In genomic region chr15:98776280-98777004, GRCm38 (mm10) we compare ENCODE assay signal across 8 mouse cellular contexts. TPM values are rescaled to one million over a fixed set of nuclear protein-coding genes. Genes with fewer than 3 reads are reported as not detected.
DNase-seq lines count a peak whose midpoint lies in the region; ATAC-seq and TF ChIP-seq lines count a peak whose summit lies in the region.
"Had no signal": no experiment of that assay in that cellular context is flagged by ENCODE, and none has a peak within 500 bp of the region (broad histone marks: within the 10 kb centered on the region; RNA-seq: fewer than 3 reads in every experiment).

No protein-coding gene starts in this region.

- no peak overlapping the region for H3K9ac ChIP-seq in forebrain, postnatal 0 days
- H3K9ac ChIP-seq in midbrain, embryonic 14.5 days (replicated peaks; ENCODE audit: low read length): peak overlapping the region; percentile 26; the same call in 1 of the 2 replicates

- WGBS in forebrain, postnatal 0 days: 2% methylated on average over 62 of the region's 62 CpGs
- WGBS in midbrain, embryonic 14.5 days: under 1% methylated on average over 62 of the region's 62 CpGs

- H3K4me1 ChIP-seq in forebrain, postnatal 0 days (ENCODE audit: insufficient read depth): no peaks in the 10 kb centered on the region
- H3K4me1 ChIP-seq in midbrain, embryonic 14.5 days (ENCODE audit: control insufficient read depth, insufficient read depth, low read length): peaks cover 22% of the 10 kb centered on the region

- peak overlapping the region; percentile 9 for H3K4me3 ChIP-seq in forebrain, postnatal 0 days (ENCODE audit: low read depth, low read length)
- H3K4me3 ChIP-seq in midbrain, embryonic 14.5 days (replicated peaks; ENCODE audit: low read depth, low read length): peak overlapping the region; percentile 30

- H3K9me3 ChIP-seq in forebrain, postnatal 0 days (ENCODE audit: low read length): no peaks in the 10 kb centered on the region
- no peaks in the 10 kb centered on the region for H3K9me3 ChIP-seq in midbrain, embryonic 14.5 days (ENCODE audit: control insufficient read depth, low read length)

- peaks cover 96% of the 10 kb centered on the region for H3K27me3 ChIP-seq in forebrain, postnatal 0 days (ENCODE audit: insufficient read depth, low read length)
- H3K27me3 ChIP-seq in midbrain, embryonic 14.5 days (ENCODE audit: control insufficient read depth, insufficient read depth, low read length): peaks cover 98% of the 10 kb centered on the region

- H3K36me3 ChIP-seq in forebrain, postnatal 0 days (ENCODE audit: insufficient read depth): no peaks in the 10 kb centered on the region
- H3K36me3 ChIP-seq in midbrain, embryonic 14.5 days (ENCODE audit: control insufficient read depth, insufficient read depth, low read length): no peaks in the 10 kb centered on the region

- peak; percentile 25; the same call in 1 of the 2 replicates for TF ChIP-seq CTCF in forebrain, postnatal 0 days (IDR thresholded peaks at IDR 0.05; ENCODE audit: low read depth)

- H3K27ac ChIP-seq in forebrain, postnatal 0 days (ENCODE audit: low read depth, low read length): no peak overlapping the region
- H3K27ac ChIP-seq in midbrain, embryonic 14.5 days (replicated peaks; ENCODE audit: low read depth, low read length): no peak overlapping the region

- peak; percentile 46 for ATAC-seq in CD4-positive, CD25-positive, alpha-beta regulatory T cell, adult 4 months
- ATAC-seq in forebrain, postnatal 0 days: peak; percentile 47; the same call in 1 of the 2 replicates
- ATAC-seq in midbrain, embryonic 14.5 days (ENCODE audit: low FRiP score, low TSS enrichment): peak; percentile 40

- DNase-seq in B cell, adult 2 months: peak; percentile 51 to 57
- DNase-seq in forebrain, postnatal 0 days: no peak
- peak; percentile 26 to 62 for DNase-seq in kidney, postnatal 25 days
- DNase-seq in midbrain, embryonic 14.5 days: peak; percentile 73
- no peak for DNase-seq in layer of hippocampus, postnatal 25 days (ENCODE audit: extremely low spot score in 1 of 2, low spot score in 1 of 2)
- DNase-seq in layer of hippocampus, adult 8-10 months (ENCODE audit: low spot score in 2 of 2): no peak

- peak overlapping the region; percentile 19; the same call in 1 of the 2 replicates for H3K4me2 ChIP-seq in forebrain, postnatal 0 days (ENCODE audit: low read depth)
- peak overlapping the region; percentile 45 for H3K4me2 ChIP-seq in midbrain, embryonic 14.5 days (ENCODE audit: low read length)

RNA-seq across cellular contexts. Expression of gene Wnt10b, which starts 1.5 kb away (rescaled TPM):
- polyA plus RNA-seq in CD4-positive, CD25-positive, alpha-beta regulatory T cell, adult 4 months (2017; shearing (Covaris generic)): not detected
- 0.31 and 1.1 TPM in 2 replicates for total RNA-seq in forebrain, postnatal 0 days (2014; rRNA removed)
- not detected in 2 replicates for polyA plus RNA-seq in forebrain, postnatal 0 days (2015; fragmentation: Nextera tagmentation; extraction: Ambion mirVana)
- not detected in 2 replicates for polyA plus RNA-seq in midbrain, embryonic 14.5 days (2014; fragmentation: Nextera tagmentation; extraction: Ambion mirVana)
- total RNA-seq in layer of hippocampus, postnatal 25 days (2021): under 1 TPM; 0.31 to 0.37 TPM
- under 1 TPM; 0.16 to 0.59 (median 0.41) TPM for total RNA-seq in layer of hippocampus, adult 8-10 months (2022)

RNA-seq across cellular contexts. Expression of gene Wnt1, which starts 13.2 kb away (rescaled TPM):
- not detected for polyA plus RNA-seq in CD4-positive, CD25-positive, alpha-beta regulatory T cell, adult 4 months (2017; shearing (Covaris generic))
- not detected in 2 replicates for total RNA-seq in forebrain, postnatal 0 days (2014; rRNA removed)
- polyA plus RNA-seq in forebrain, postnatal 0 days (2015; fragmentation: Nextera tagmentation; extraction: Ambion mirVana): 0.33 and 0.35 TPM in 2 replicates
- polyA plus RNA-seq in midbrain, embryonic 14.5 days (2014; fragmentation: Nextera tagmentation; extraction: Ambion mirVana): 1.3 and 4.1 TPM in 2 replicates
- total RNA-seq in layer of hippocampus, postnatal 25 days (2021): not detected
- total RNA-seq in layer of hippocampus, adult 8-10 months (2022): not detected
- total RNA-seq: heart, adult 18-20 months had no signal

RNA-seq across cellular contexts. Expression of gene Arf3, which starts 13.4 kb away (rescaled TPM):
- 10 to 100 TPM; 33.0 to 35.3 TPM for polyA plus RNA-seq in CD4-positive, CD25-positive, alpha-beta regulatory T cell, adult 4 months (2017; shearing (Covaris generic))
- 99.6 and 116 TPM in 2 replicates for total RNA-seq in forebrain, postnatal 0 days (2014; rRNA removed)
- polyA plus RNA-seq in forebrain, postnatal 0 days (2015; fragmentation: Nextera tagmentation; extraction: Ambion mirVana): 62.5 and 104 TPM in 2 replicates
- 57.5 and 63.3 TPM in 2 replicates for polyA plus RNA-seq in midbrain, embryonic 14.5 days (2014; fragmentation: Nextera tagmentation; extraction: Ambion mirVana)
- total RNA-seq in layer of hippocampus, postnatal 25 days (2021): 100 to 1,000 TPM; 759 to 832 TPM
- 100 to 1,000 TPM; 730 to 835 (median 787) TPM for total RNA-seq in layer of hippocampus, adult 8-10 months (2022)

RNA-seq across cellular contexts. Expression of gene Ddn, which starts 32.8 kb away (rescaled TPM):
- polyA plus RNA-seq in CD4-positive, CD25-positive, alpha-beta regulatory T cell, adult 4 months (2017; shearing (Covaris generic)): not detected
- 36.3 and 49.6 TPM in 2 replicates for total RNA-seq in forebrain, postnatal 0 days (2014; rRNA removed)
- 2.2 TPM in 2 replicates for polyA plus RNA-seq in forebrain, postnatal 0 days (2015; fragmentation: Nextera tagmentation; extraction: Ambion mirVana)
- polyA plus RNA-seq in midbrain, embryonic 14.5 days (2014; fragmentation: Nextera tagmentation; extraction: Ambion mirVana): 0.57 and 0.66 TPM in 2 replicates
- total RNA-seq in layer of hippocampus, postnatal 25 days (2021): 1,000 to 10,000 TPM; 1,586 to 1,599 TPM
- total RNA-seq in layer of hippocampus, adult 8-10 months (2022): 1,000 to 10,000 TPM; 1,258 to 1,383 (median 1,345) TPM

RNA-seq across cellular contexts. Expression of gene Fkbp11, which starts 48.4 kb away (rescaled TPM):
- 1 to 10 TPM in 1 of 2 experiments, under 1 TPM in 1; 0.75 to 1.0 TPM for polyA plus RNA-seq in CD4-positive, CD25-positive, alpha-beta regulatory T cell, adult 4 months (2017; shearing (Covaris generic))
- 0.90 and 2.9 TPM in 2 replicates for total RNA-seq in forebrain, postnatal 0 days (2014; rRNA removed)
- 5.2 and 5.3 TPM in 2 replicates for polyA plus RNA-seq in forebrain, postnatal 0 days (2015; fragmentation: Nextera tagmentation; extraction: Ambion mirVana)
- polyA plus RNA-seq in midbrain, embryonic 14.5 days (2014; fragmentation: Nextera tagmentation; extraction: Ambion mirVana): 1.7 and 3.8 TPM in 2 replicates
- total RNA-seq in layer of hippocampus, postnatal 25 days (2021): 1 to 10 TPM; 1.0 to 1.5 TPM
- total RNA-seq in layer of hippocampus, adult 8-10 months (2022): 1 to 10 TPM; 1.2 to 2.3 (median 1.5) TPM

Comparison
In these comparisons a context has a peak if more than half of its experiments do, and no peak if none do; other contexts are left out.
1. DNase-seq: peak in B cell, adult 2 months (2 of 2), kidney, postnatal 25 days (2 of 2) and midbrain, embryonic 14.5 days (single experiment); none in forebrain, postnatal 0 days (single experiment), layer of hippocampus, postnatal 25 days (0 of 2) and layer of hippocampus, adult 8-10 months (0 of 2).
2. Peak in every context shown above with its lines, with median percentiles within 50 percentile points of each other: ATAC-seq.